8 mouse cellular contexts compared by ENCODE assay signal in genomic region chr11:100395200-100395599, GRCm38 (mm10). TPM values are rescaled to one million over a fixed set of nuclear protein-coding genes. Genes with fewer than 3 reads are reported as not detected.
A peak's percentile ranks its signal among the peaks of the same experiment; 100 is the strongest.
DNase-seq lines count a peak whose midpoint lies in the region; ATAC-seq and TF ChIP-seq lines count a peak whose summit lies in the region.

No protein-coding gene starts in this region.

- TF ChIP-seq POLR2A in embryonic fibroblast, embryonic 13.5 days (IDR thresholded peaks at IDR 0.05; ENCODE audit: low read depth, low read length) = no peak

- no peak for DNase-seq in midbrain, embryonic 10.5 days (ENCODE audit: low spot score)
- no peak for DNase-seq in midbrain, embryonic 11.5 days (ENCODE audit: low spot score, missing footprints)
- DNase-seq in heart, postnatal 14 days = peak; percentile 82
- no peak for DNase-seq in limb, embryonic 10.5 days (ENCODE audit: low spot score)
- DNase-seq in midbrain, embryonic 14.5 days = no peak
- DNase-seq in left cerebral cortex, postnatal 14 days (ENCODE audit: low spot score in 2 of 2) = no peak
- no peak for DNase-seq in frontal cortex, postnatal 10 days (ENCODE audit: low spot score in 2 of 2)

- H3K4me3 ChIP-seq in midbrain, embryonic 10.5 days = 0 out of 2 replicates have a peak overlapping the region, but pooled peaks have one; percentile 61
- no peak overlapping the region for H3K4me3 ChIP-seq in midbrain, embryonic 11.5 days (ENCODE audit: low read depth, low read length)
- no peak overlapping the region for H3K4me3 ChIP-seq in embryonic fibroblast, embryonic 13.5 days (ENCODE audit: insufficient read depth, low read length)
- H3K4me3 ChIP-seq in limb, embryonic 10.5 days = peak overlapping the region; percentile 70
- H3K4me3 ChIP-seq in midbrain, embryonic 14.5 days (replicated peaks; ENCODE audit: low read depth, low read length) = peak overlapping the region; percentile 64; the same call in 1 of the 2 replicates

- H3K27ac ChIP-seq in midbrain, embryonic 10.5 days (replicated peaks) = no peak overlapping the region
- H3K27ac ChIP-seq in midbrain, embryonic 11.5 days (ENCODE audit: low read depth, low read length) = no peak overlapping the region
- peak overlapping the region; percentile 4; the same call in 1 of the 2 replicates for H3K27ac ChIP-seq in embryonic fibroblast, embryonic 13.5 days (ENCODE audit: insufficient read depth, low read length)
- no peak overlapping the region for H3K27ac ChIP-seq in limb, embryonic 10.5 days
- H3K27ac ChIP-seq in midbrain, embryonic 14.5 days (replicated peaks; ENCODE audit: low read depth, low read length) = no peak overlapping the region

- ATAC-seq in midbrain, embryonic 11.5 days (ENCODE audit: low FRiP score) = no peak
- ATAC-seq in midbrain, embryonic 14.5 days (ENCODE audit: low FRiP score, low TSS enrichment) = no peak

- no peaks in the 10 kb centered on the region for H3K36me3 ChIP-seq in midbrain, embryonic 10.5 days
- H3K36me3 ChIP-seq in midbrain, embryonic 11.5 days (ENCODE audit: control insufficient read depth, insufficient read depth, low read length) = no peaks in the 10 kb centered on the region
- H3K36me3 ChIP-seq in limb, embryonic 10.5 days = no peaks in the 10 kb centered on the region
- H3K36me3 ChIP-seq in midbrain, embryonic 14.5 days (ENCODE audit: control insufficient read depth, insufficient read depth, low read length) = no peaks in the 10 kb centered on the region

- no peak overlapping the region for H3K4me2 ChIP-seq in midbrain, embryonic 11.5 days
- peak overlapping the region; percentile 71 for H3K4me2 ChIP-seq in midbrain, embryonic 14.5 days (ENCODE audit: low read length)

- WGBS in midbrain, embryonic 10.5 days = 46% methylated on average over 11 of the region's 11 CpGs
- 42% methylated on average over 11 of the region's 11 CpGs for WGBS in midbrain, embryonic 11.5 days
- 31% methylated on average over 11 of the region's 11 CpGs for WGBS in limb, embryonic 10.5 days
- WGBS in midbrain, embryonic 14.5 days = 49% methylated on average over 11 of the region's 11 CpGs

- TF ChIP-seq CTCF in embryonic fibroblast, embryonic 13.5 days (IDR thresholded peaks at IDR 0.05; ENCODE audit: borderline replicate concordance, insufficient read depth, low read length) = no peak

- peaks cover 47% of the 10 kb centered on the region for H3K27me3 ChIP-seq in midbrain, embryonic 10.5 days (ENCODE audit: low read depth, poor library complexity, severe bottlenecking)
- H3K27me3 ChIP-seq in midbrain, embryonic 11.5 days (ENCODE audit: control insufficient read depth, insufficient read depth, low read length) = peaks cover 22% of the 10 kb centered on the region
- H3K27me3 ChIP-seq in limb, embryonic 10.5 days (ENCODE audit: low read depth, poor library complexity, severe bottlenecking) = peaks cover 26% of the 10 kb centered on the region
- no peaks in the 10 kb centered on the region for H3K27me3 ChIP-seq in midbrain, embryonic 14.5 days (ENCODE audit: control insufficient read depth, insufficient read depth, low read length)

- intact Hi-C loops in heart, postnatal 14 days (cut with DNase I) = loop anchor here (5.0 kb wide), 1 partner anchor 73 kb away; no protein-coding TSS in a partner anchor
- intact Hi-C loops in left cerebral cortex, postnatal 14 days (cut with DNase I) = no loop called here

- no peaks in the 10 kb centered on the region for H3K9me3 ChIP-seq in midbrain, embryonic 10.5 days (replicated peaks)
- H3K9me3 ChIP-seq in midbrain, embryonic 11.5 days (ENCODE audit: control insufficient read depth, low read length) = no peaks in the 10 kb centered on the region
- H3K9me3 ChIP-seq in limb, embryonic 10.5 days (replicated peaks) = no peaks in the 10 kb centered on the region
- no peaks in the 10 kb centered on the region for H3K9me3 ChIP-seq in midbrain, embryonic 14.5 days (ENCODE audit: control insufficient read depth, low read length)

- no peak overlapping the region for H3K9ac ChIP-seq in midbrain, embryonic 11.5 days (ENCODE audit: low read length)
- H3K9ac ChIP-seq in midbrain, embryonic 14.5 days (replicated peaks; ENCODE audit: low read length) = no peak overlapping the region

- peaks cover 52% of the 10 kb centered on the region for H3K4me1 ChIP-seq in midbrain, embryonic 10.5 days
- H3K4me1 ChIP-seq in midbrain, embryonic 11.5 days (ENCODE audit: control insufficient read depth, insufficient read depth, low read length) = peaks cover 5% of the 10 kb centered on the region
- peaks cover 9% of the 10 kb centered on the region; the same call in 1 of the 2 replicates for H3K4me1 ChIP-seq in embryonic fibroblast, embryonic 13.5 days (ENCODE audit: control insufficient read depth, insufficient read depth, low read length)
- peaks cover 43% of the 10 kb centered on the region for H3K4me1 ChIP-seq in limb, embryonic 10.5 days
- peaks cover 19% of the 10 kb centered on the region for H3K4me1 ChIP-seq in midbrain, embryonic 14.5 days (ENCODE audit: control insufficient read depth, insufficient read depth, low read length)

RNA-seq across cellular contexts. Expression of gene Jup, which starts 2.4 kb away (rescaled TPM):
- polyA plus RNA-seq in midbrain, embryonic 10.5 days (2016; fragmentation: Nextera tagmentation; extraction: Ambion mirVana) = 32.4 and 41.8 TPM in 2 replicates
- polyA plus RNA-seq in midbrain, embryonic 11.5 days (2014; fragmentation: Nextera tagmentation; extraction: Ambion mirVana) = 23.5 and 25.2 TPM in 2 replicates
- polyA plus RNA-seq in embryonic fibroblast, embryonic 13.5 days (2011; ENCODE audit: insufficient read length, low read depth, missing spikeins) = 61.1 and 82.2 TPM in 2 replicates
- 100 to 1,000 TPM; 232 to 245 TPM for total RNA-seq in heart, postnatal 14 days (2021)
- polyA plus RNA-seq in limb, embryonic 10.5 days (2016; fragmentation: Nextera tagmentation; extraction: Ambion mirVana) = 35.6 and 41.8 TPM in 2 replicates
- 70.0 and 75.2 TPM in 2 replicates for polyA plus RNA-seq in midbrain, embryonic 14.5 days (2014; fragmentation: Nextera tagmentation; extraction: Ambion mirVana)
- 10 to 100 TPM; 38.1 to 49.8 TPM for total RNA-seq in left cerebral cortex, postnatal 14 days (2021)

RNA-seq across cellular contexts. Expression of gene P3h4, which starts 19.4 kb away (rescaled TPM):
- 23.4 and 26.8 TPM in 2 replicates for polyA plus RNA-seq in midbrain, embryonic 10.5 days (2016; fragmentation: Nextera tagmentation; extraction: Ambion mirVana)
- polyA plus RNA-seq in midbrain, embryonic 11.5 days (2014; fragmentation: Nextera tagmentation; extraction: Ambion mirVana) = 19.3 and 19.7 TPM in 2 replicates
- polyA plus RNA-seq in embryonic fibroblast, embryonic 13.5 days (2011; ENCODE audit: insufficient read length, low read depth, missing spikeins) = 75.2 and 85.8 TPM in 2 replicates
- 10 to 100 TPM; 19.1 to 19.9 TPM for total RNA-seq in heart, postnatal 14 days (2021)
- polyA plus RNA-seq in limb, embryonic 10.5 days (2016; fragmentation: Nextera tagmentation; extraction: Ambion mirVana) = 33.9 and 45.3 TPM in 2 replicates
- 13.9 and 16.4 TPM in 2 replicates for polyA plus RNA-seq in midbrain, embryonic 14.5 days (2014; fragmentation: Nextera tagmentation; extraction: Ambion mirVana)
- total RNA-seq in left cerebral cortex, postnatal 14 days (2021) = 1 to 10 TPM; 5.7 to 5.8 TPM

RNA-seq across cellular contexts. Expression of gene Fkbp10, which starts 20.3 kb away (rescaled TPM):
- 44.6 and 49.7 TPM in 2 replicates for polyA plus RNA-seq in midbrain, embryonic 10.5 days (2016; fragmentation: Nextera tagmentation; extraction: Ambion mirVana)
- polyA plus RNA-seq in midbrain, embryonic 11.5 days (2014; fragmentation: Nextera tagmentation; extraction: Ambion mirVana) = 33.0 and 36.2 TPM in 2 replicates
- 283 and 298 TPM in 2 replicates for polyA plus RNA-seq in embryonic fibroblast, embryonic 13.5 days (2011; ENCODE audit: insufficient read length, low read depth, missing spikeins)
- 10 to 100 TPM; 34.6 to 38.3 TPM for total RNA-seq in heart, postnatal 14 days (2021)
- 67.6 and 89.5 TPM in 2 replicates for polyA plus RNA-seq in limb, embryonic 10.5 days (2016; fragmentation: Nextera tagmentation; extraction: Ambion mirVana)
- 9.0 and 20.1 TPM in 2 replicates for polyA plus RNA-seq in midbrain, embryonic 14.5 days (2014; fragmentation: Nextera tagmentation; extraction: Ambion mirVana)
- 10 to 100 TPM; 10.0 to 12.2 TPM for total RNA-seq in left cerebral cortex, postnatal 14 days (2021)

RNA-seq across cellular contexts. Expression of gene Hap1, which starts 39.3 kb away (rescaled TPM):
- 36.6 and 40.2 TPM in 2 replicates for polyA plus RNA-seq in midbrain, embryonic 10.5 days (2016; fragmentation: Nextera tagmentation; extraction: Ambion mirVana)
- 16.4 TPM in 2 replicates for polyA plus RNA-seq in midbrain, embryonic 11.5 days (2014; fragmentation: Nextera tagmentation; extraction: Ambion mirVana)
- polyA plus RNA-seq in embryonic fibroblast, embryonic 13.5 days (2011; ENCODE audit: insufficient read length, low read depth, missing spikeins) = 0.17 and 0.77 TPM in 2 replicates
- total RNA-seq in heart, postnatal 14 days (2021) = 1 to 10 TPM; 1.2 to 1.8 TPM
- polyA plus RNA-seq in limb, embryonic 10.5 days (2016; fragmentation: Nextera tagmentation; extraction: Ambion mirVana) = 0.85 and 1.3 TPM in 2 replicates
- polyA plus RNA-seq in midbrain, embryonic 14.5 days (2014; fragmentation: Nextera tagmentation; extraction: Ambion mirVana) = 108 and 170 TPM in 2 replicates
- 100 to 1,000 TPM in 1 of 2 experiments, 10 to 100 TPM in 1; 94.6 to 151 TPM for total RNA-seq in left cerebral cortex, postnatal 14 days (2021)

RNA-seq across cellular contexts. Expression of gene Nt5c3b, which starts 46.4 kb away (rescaled TPM):
- 115 and 120 TPM in 2 replicates for polyA plus RNA-seq in midbrain, embryonic 10.5 days (2016; fragmentation: Nextera tagmentation; extraction: Ambion mirVana)
- polyA plus RNA-seq in midbrain, embryonic 11.5 days (2014; fragmentation: Nextera tagmentation; extraction: Ambion mirVana) = 88.9 and 91.6 TPM in 2 replicates
- polyA plus RNA-seq in embryonic fibroblast, embryonic 13.5 days (2011; ENCODE audit: insufficient read length, low read depth, missing spikeins) = 44.8 and 52.0 TPM in 2 replicates
- 10 to 100 TPM; 36.2 to 36.4 TPM for total RNA-seq in heart, postnatal 14 days (2021)
- polyA plus RNA-seq in limb, embryonic 10.5 days (2016; fragmentation: Nextera tagmentation; extraction: Ambion mirVana) = 149 and 173 TPM in 2 replicates
- polyA plus RNA-seq in midbrain, embryonic 14.5 days (2014; fragmentation: Nextera tagmentation; extraction: Ambion mirVana) = 84.9 and 100 TPM in 2 replicates
- total RNA-seq in left cerebral cortex, postnatal 14 days (2021) = 10 to 100 TPM; 62.9 to 63.1 TPM

Comparison
In these comparisons a context has a peak if more than half of its experiments do, and no peak if none do; other contexts are left out.
1. H3K4me3 ChIP-seq: peak in midbrain, embryonic 10.5 days (single experiment), limb, embryonic 10.5 days (single experiment) and midbrain, embryonic 14.5 days (single experiment); none in midbrain, embryonic 11.5 days (single experiment) and embryonic fibroblast, embryonic 13.5 days (single experiment).
2. DNase-seq: peak in heart, postnatal 14 days (2 of 2); none in midbrain, embryonic 10.5 days (single experiment), midbrain, embryonic 11.5 days (single experiment), limb, embryonic 10.5 days (single experiment), midbrain, embryonic 14.5 days (single experiment), left cerebral cortex, postnatal 14 days (0 of 2) and frontal cortex, postnatal 10 days (0 of 2).